Mouse (Mus musculus): ENCODE results near the gene Mcm10.
"Not testable (repeated sequence)": the region's sequence is repeated elsewhere in the genome, so short reads cannot be mapped to it uniquely, and the experiment has no call there.

GRCm38 (mm10) chr2:4949691-4950090, 62.9 kb downstream of the Mcm10 start:
- not testable (repeated sequence) for TF ChIP-seq CTCF, EP300 (IDR thresholded peaks at IDR 0.05; ENCODE audit: low read depth)
